Mouse (Mus musculus) embryonic fibroblast, embryonic 13.5 days (primary cell): ENCODE measurements around the gene Pik3cg.

Experiments
- CTCF ChIP-seq: IDR thresholded peaks from 2 replicates; pipeline ENCODE4 v1.5.1; 2011; ENCODE audit warnings: mild to moderate bottlenecking, control low read depth, low read length, moderate library complexity, borderline replicate concordance; ENCODE audit not compliant: insufficient read depth
- POLR2A ChIP-seq: IDR thresholded peaks from 2 replicates; pipeline ENCODE4 v1.6.1; 2011; ENCODE audit warnings: low read depth, mild to moderate bottlenecking, control low read depth, low read length, moderate library complexity

DNA sequence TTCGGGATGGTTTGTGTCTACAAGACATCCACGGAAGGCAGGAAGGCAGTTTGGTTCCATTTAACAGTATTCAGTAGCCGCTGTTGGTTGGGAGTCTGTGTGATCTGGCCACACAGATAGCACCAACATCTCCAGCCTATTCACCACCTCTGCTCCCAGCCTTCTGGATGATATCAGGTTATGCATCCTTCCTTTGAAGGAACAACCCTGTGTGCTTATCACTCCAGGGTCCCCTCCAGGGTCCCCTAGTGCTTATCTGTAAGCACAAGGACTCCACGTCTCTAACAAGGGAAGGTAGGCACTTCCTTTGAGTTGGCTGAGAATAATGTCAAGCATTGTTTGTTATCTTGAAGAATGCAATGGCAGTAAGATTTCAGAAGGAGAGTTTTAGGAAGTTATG, 65.3 kb downstream of the Pik3cg start:
- no peak for TF ChIP-seq POLR2A
- TF ChIP-seq CTCF, result no peak
